Mouse (Mus musculus): Measurements from ENCODE around the gene Npat.

Npat gene

DNA sequence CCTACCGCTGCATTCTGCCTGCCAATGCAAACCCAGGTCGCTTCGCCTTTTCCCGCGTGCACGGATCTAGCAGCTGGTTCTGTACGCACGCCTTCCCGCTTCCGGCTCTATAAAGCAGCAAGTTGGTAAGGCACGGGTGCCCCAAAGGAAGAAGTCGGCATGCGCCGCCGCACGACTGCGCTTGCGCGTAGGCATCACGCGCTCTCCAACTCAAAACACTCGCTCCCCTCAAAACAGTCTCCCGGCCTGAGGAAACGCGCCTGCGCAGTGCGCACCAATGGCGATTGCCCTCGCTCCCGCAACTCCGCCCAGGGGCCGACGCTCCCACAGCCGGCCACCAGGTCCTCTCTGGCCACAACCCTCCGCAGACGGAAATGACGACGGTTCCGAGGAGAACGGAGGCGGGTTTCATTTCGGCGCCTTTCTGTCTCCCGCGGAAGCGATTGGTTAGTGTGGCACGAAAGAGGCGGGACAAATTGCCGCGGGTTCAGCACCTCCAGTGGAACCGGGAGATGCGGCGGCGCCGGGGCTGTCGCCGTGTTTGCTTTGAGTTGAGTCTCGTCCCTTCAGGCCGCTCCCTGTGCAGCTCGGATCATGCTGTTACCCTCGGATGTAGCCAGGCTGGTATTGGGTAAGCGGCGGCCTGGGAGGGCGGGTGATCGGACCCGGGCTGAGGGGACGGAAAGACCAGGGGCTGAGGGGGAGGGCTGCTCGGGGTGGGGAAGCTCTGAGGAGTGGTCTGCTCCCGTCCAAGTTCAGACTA, at the start of gene Npat, which contains the start of gene Atm:
Gene Npat, plus strand, starts transcription at position 490 of the 763 bp plus-strand sequence.
Gene Atm, minus strand, starts transcription at position 183 of the 763 bp plus-strand sequence.
- in situ Hi-C loops (cut with MboI, MseI) = loop anchor here (25.0 kb wide), 1 partner anchor 1474 kb away; no protein-coding TSS in a partner anchor

DNA sequence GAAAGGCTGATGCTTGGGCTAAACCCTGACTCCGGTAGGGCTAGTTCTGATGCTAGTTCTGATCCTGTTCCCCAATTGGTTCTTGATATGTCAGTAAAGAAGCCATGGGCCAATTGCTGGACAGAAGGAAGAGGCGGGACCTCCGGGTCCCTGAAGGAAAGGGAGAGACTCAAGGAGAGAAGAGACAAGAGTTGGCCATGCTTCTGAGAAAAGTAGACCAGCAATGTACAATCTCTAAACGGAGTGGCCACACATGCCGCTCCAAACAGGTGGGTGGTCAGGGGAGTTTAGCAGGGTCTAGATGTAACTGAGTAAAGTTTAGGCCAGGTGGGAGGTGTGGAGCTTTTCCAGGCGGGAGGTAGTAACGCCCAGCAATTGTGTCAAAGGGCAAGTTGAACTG, 28.8 kb upstream of the Npat start:
- in situ Hi-C loops (cut with MboI, MseI) = no loop called here

DNA sequence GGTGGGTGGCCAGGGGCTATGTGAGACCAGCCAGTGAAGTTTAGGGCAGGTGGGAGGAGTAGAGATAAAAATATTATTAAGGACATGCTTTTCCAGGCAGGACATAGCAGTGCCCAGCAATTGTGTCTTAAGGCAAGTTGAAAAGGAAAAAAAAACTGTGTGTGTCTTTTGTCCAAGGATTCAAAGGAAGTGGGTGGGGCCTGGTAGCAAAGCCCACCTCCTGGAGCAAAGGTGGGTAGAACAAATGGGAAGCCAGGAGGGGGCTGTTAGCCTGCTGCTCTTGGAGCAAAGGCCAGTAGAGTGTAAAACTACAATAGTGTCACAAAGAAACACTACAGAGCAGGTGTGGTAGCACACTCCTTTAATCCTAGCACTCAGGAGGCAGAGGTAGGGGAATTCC, 22.8 kb upstream of the Npat start:
- in situ Hi-C loops (cut with MboI, MseI) = no loop called here

DNA sequence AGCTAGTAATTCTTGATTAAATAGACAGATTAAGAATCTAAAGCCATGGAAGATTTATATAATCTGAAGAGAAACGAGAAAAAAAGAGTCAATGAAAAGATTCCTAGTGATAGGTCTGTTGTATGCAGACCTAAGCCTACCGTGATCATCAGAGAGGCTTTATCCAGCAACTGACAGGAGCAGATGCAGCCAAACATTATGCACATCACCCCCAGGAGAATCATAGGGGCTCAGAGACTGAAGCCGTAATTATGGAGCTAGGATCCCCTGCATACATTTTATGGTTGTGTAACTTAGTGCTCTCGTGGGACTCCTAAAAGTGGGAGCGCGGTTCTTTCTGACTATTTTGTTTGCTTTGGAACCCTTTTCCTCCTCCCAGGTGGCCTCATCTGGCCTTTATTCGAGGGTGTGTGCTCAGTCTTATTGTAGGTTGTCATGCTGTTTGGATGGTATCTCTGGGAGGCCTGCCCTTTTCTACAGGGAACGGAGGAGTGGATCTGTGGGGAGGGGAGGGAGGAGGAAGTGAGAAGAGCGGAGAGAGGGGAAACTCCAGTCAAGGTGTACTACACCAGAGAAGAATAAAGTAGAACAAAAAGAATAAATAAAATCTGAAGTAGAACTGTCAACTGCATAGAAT, 19.4 kb upstream of the Npat start:
- in situ Hi-C loops (cut with MboI, MseI) = no loop called here

DNA sequence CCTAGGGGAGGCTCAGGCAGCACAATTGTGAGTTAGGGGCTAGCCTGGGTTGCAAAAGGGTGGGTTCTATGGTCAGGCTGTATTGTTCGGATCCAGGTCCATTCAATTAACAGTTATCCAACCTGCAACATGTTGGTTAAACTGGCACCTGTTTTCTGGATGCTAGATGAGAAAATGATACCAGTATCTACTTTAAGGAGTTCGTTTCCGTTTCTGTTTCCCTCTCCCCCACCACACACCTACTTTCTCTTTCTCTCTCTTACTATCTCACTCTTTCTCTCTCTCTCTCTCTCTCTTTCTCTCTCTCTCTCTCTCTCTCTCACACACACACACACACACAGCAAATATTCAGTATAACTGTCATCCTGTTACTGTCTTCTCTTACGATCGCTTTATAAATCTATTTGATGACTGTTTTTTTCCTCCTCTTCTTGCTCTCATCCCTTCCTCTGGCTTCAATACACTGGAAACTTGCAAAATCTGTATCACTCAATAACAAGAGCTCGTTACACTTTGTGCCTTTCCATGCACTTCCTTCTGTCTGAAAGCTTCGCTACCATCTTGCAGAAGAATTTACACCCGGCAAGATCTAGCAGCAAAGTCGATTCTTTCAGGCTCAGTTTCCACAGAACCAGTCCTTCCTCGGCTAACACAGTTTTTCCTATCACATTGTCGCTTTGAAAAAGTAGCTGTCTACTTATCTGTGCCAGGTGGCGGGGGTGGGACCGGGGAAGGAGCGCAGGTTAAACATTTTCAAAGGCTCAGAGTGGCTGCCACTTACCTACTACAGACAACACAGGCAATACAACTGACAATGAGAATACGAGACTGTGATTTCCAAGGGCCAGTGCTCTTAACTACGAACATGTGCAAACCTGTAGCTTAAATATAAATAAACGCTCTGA, 1.2 kb upstream of the Npat start:
- in situ Hi-C loops (cut with MboI, MseI) = loop anchor here (25.0 kb wide), 1 partner anchor 1473 kb away; no protein-coding TSS in a partner anchor

DNA sequence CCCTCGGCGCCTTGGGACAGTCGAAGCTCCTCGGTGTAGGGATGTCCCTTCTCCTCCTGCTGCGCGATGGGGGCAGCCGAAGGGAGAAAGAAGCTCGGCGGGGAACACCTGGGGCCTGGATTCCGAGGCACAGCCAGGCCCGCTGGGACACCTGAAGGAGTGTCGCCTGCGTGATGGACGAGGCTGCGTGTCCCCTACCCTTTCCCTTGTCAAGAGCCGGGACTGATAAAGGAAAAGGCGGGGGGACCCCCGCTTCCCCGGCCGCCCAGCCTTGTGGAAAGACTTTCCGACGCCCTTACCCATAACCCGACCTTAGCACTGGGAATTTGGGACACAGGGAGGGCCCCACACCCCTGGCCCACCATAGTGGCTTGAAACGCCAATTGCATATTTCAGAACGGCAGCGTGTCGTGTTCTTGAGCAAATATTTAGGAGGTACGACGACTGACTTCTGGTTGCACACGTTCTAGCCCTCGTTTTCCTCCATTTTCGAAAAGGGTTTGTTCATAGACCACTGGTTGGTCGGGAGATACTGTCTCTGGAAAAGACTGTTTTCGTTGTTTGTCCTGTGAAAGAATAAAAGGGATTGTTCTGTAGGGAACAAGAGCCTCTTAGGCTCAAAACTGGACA, 604 bp downstream of the Npat start:
- in situ Hi-C loops (cut with MboI, MseI) = loop anchor here (25.0 kb wide), 1 partner anchor 1475 kb away; no protein-coding TSS in a partner anchor

DNA sequence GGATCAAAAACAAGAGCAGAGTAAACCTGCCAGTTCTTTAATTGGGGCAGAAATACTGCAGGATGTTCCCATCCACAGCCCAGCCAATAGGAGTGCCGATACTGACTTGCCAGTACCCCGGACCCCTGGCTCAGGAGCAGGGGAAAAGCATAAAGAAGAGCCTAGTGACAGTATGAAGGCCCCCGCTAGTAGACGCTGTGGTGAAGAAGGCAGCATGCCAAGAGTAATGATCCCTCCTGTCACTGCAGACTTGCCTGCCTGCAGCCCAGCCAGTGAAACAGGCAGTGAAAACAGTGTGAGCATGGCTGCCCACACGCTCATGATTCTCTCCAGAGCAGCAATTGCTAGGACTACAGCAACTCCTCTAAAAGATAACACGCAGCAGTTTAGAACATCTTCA, 33.8 kb downstream of the Npat start:
- in situ Hi-C loops (cut with MboI, MseI) = no loop called here

DNA sequence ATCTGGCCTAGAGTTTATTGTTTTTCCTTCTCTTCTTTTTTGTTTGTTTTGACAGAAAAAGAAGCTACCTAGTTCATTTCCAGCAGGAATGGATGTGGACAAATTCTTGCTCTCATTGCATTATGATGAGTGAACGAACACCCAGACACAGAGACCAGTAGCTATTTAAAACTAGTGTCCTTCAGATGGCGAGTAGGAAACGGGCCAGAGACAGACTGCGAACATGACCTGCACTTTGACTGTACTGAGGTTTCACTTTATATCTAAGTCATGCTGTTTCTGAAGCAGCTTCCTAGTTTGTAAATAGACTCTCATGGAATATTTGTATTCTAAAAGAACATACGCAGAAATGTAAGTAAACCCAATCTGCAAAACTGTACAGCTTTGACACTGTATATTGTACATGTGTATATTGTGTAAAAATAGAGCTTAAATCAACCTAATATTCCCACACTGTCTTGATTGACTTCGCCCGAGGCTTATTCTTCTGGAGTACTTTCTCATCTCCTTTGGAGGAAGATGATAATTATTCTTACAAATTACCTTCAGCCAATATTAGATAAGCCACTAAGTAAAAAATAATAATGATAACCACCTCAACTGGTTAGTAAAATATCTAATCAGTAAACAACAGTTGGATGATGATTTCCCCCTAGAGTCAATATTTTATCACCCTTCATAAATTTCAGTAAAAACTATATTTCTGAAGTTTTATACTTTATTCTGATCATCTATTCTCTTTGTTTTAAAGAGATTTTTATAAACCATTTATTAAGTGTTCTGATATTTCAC, 35.9 kb downstream of the Npat start:
- in situ Hi-C loops (cut with MboI, MseI) = no loop called here

DNA sequence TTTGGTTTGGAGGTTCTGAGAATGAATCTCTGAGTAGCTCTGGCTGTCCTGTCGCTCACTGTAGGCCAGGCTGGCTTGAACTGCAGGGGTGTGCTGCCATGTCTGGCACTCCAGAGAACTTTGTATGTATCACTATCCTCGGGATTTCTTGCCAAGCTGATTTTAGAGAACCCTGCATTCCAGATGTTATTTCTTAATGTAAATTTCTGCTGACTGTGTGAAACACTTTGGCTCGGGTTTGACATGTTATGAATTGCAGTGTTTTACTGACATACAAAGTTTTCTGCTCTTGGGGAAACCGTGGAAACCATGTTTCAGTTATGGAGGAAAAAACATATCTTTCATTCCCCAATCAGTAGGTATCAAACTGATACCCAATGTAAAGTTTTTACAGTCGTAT, 38.9 kb downstream of the Npat start:
- in situ Hi-C loops (cut with MboI, MseI) = no loop called here

DNA sequence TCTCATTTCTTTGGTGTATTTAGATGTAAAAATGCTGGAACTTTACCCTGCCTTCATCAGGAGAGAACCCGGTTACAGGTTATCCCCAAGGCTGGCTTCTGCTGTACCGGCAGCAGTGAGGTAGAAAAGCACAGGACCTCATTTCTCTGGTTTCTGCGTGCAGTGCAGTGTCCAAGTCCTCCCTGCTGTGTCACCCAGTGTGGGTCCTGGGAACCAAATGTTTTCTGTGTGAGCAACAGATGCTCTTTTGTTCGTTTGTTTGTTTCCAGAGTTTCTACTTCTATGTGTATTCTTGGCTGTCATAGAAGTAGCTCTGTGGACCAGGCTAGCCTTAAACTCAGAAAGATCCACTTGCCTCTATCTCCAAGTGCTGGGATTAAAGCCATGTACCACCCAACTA, 45.0 kb downstream of the Npat start:
- in situ Hi-C loops (cut with MboI, MseI) = no loop called here

DNA sequence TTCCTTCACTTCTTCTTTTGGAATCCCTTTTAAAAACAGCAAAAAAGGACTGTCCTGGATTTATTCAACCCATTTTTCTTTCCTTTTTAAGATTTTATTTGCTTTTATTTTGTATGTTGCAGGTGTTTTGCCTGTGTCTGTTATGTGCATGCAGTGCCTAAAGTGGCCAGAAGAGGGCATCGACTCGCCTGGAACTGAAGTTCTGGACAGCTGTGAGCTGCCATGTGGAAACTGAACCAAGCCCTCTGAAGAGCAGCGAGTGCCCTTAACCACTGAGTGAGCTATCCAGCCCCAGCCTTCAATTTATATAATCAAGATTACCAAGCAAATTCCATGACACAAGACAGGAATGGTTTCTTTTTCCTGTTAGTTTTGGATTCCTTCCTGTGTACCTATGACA, 57.9 kb downstream of the Npat start:
- in situ Hi-C loops (cut with MboI, MseI) = loop anchor here (10.0 kb wide), 1 partner anchor 70 kb away; no protein-coding TSS in a partner anchor

DNA sequence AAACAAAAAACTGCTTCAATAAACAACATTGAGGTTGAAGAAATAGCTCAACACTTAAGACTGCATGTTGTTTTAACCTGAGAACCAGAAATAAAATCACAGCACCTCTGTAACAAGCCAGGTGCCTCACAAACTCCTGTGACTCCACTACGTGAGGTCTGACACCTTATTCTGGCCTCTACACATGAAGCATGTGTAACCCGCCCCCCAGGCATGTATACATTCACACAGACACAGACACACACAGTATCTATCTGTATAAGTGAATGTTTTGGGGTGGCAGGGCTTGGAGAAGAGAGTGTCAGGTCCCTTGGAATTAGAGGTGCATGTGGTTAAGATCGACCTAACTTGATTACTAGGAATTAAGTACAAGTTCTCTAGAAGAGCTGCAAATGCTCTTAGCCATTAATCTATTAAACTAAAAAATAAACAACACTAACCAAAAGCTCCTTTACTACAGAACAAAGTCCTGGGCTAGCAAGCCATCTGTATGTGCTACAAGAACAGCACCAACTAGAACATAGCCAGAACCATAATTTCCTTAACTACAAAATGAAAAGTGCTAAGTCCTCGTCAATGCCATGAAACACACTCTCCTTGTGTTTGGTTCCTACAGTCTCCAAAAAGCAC, 60.2 kb downstream of the Npat start:
- in situ Hi-C loops (cut with MboI, MseI) = loop anchor here (10.0 kb wide), 1 partner anchor 68 kb away; no protein-coding TSS in a partner anchor

DNA sequence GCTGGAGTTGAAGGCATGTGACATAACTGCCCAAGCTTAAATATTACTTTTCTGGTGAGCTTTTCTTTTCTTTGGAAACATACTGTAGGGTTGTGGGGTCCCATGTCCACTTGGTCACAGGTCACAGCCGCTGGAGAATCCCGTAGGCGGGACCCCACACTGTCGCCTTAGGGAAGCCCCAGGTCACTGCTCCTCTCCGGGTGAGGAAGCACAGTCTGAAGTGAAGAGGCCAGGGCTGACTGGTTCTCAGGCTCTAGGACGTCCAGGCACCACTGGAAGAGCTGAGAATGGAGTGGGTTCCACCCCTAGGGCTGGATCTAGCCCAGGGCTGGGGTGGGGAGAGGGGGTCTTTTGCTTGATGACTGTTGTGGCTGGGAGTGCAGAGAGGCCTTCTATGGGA, 61.8 kb downstream of the Npat start:
- in situ Hi-C loops (cut with MboI, MseI) = loop anchor here (10.0 kb wide), 1 partner anchor 66 kb away; no protein-coding TSS in a partner anchor

DNA sequence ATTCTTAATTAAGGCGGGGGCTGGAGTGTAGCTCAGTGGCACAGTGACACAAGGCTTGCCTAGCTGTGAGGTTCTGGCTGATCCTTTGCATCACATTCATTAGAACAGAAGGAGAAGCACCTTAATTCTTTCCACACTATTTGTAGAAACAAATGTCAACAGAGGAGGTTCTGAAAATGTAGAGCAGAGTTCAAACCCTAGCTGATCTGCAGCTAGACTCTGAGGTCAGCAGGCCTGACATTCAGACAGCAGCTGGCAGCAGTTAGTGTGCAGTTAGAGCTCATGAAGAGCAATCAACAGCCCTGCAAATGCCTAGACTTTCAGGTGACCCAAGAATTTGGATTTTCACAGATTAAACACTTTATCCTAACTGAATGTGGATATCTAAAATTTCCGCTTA, 64.7 kb downstream of the Npat start:
- in situ Hi-C loops (cut with MboI, MseI) = no loop called here

DNA sequence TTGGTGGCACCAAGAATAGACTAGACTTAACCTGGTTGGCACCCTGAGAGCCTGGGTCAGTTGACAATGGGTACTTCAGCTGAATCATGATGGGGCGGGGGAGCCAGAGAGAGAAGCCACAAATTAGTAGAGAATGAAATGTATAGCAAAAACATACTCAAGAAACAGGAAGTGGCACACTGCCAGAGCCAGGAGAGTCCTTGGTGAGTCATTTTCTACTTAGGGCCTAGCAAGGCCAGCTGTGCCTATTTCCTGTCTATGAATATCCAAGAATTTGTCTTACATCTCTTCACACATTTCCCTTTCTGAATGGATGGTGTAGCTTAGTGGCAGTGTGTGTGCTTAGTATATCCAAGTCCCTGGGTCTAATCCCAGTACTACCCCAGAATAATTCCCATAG, 66.5 kb downstream of the Npat start:
- in situ Hi-C loops (cut with MboI, MseI) = no loop called here

DNA sequence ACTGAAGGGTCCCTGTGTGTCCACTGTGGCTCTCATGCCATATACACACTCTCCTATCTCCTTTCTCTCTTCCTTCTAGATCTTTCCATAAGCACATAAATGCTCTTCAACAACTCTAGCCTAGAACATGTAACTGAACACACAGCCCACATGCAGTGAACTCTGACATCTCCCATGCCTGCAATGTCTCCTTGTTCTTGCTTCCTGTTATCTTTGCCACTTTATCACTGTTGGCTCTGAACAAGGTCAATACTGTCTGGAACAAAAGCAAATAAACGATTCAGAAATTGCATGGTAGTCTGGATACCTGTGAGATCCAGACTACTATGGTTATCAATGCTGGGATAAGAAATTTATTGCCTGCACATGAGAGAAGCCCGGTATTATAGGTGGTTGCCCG, 67.0 kb downstream of the Npat start:
- in situ Hi-C loops (cut with MboI, MseI) = no loop called here

DNA sequence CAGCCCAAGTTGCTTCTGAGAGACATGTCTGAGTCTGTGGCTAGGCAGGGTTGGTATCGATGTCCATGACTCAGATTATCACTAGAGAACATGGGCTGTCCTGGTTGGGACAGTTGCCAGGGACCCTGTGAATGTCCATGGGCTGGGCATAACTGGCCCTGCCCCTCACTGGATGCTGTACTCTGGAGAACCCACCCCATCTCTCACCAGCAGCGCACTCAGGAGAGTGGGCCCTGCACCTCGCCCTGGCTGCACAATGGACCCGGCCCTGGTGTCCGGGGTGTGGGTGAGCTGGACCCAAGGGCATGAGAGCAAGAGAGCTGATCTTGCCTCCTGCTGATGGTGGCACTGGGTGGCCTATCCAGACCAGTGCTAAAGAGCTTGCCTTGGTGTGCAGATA, 68.1 kb downstream of the Npat start:
- in situ Hi-C loops (cut with MboI, MseI) = no loop called here

DNA sequence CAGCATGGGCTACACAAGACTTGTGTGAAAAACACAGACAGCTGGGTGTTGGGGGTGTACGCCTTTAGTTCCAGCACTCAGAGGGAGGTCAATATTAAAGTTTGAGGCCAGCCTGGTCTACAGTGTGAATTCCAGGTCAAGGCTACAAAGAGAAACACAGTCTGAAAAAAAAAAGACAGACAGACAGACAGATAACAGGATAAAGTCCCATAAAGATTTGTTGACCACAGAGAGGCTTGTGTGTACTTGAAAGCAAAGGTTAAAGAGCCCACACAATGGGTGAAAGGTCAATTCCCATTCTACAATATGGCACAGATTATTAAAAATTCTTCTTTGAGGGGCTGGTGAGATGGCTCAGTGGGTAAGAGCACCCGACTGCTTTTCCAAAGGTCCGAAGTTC, 70.3 kb downstream of the Npat start:
- in situ Hi-C loops (cut with MboI, MseI) = no loop called here

DNA sequence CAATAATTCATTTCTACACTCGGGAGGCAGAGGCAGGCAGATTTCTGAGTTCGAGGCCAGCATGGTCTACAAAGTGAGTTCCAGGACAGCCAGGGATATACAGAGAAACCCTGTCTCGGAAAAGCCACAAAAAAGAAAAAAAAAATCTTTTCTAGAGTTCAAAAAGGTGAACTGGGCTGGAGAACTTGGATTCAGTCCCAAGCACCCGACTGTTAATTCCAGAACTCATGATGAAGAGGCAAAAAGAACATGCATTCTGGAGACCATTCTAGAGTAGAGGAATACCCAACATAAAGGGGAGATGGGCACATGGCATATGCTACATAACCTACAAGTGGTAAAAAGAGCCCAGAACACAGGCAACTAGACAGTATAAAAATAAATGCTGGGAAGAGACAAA, 71.0 kb downstream of the Npat start:
- in situ Hi-C loops (cut with MboI, MseI) = no loop called here

DNA sequence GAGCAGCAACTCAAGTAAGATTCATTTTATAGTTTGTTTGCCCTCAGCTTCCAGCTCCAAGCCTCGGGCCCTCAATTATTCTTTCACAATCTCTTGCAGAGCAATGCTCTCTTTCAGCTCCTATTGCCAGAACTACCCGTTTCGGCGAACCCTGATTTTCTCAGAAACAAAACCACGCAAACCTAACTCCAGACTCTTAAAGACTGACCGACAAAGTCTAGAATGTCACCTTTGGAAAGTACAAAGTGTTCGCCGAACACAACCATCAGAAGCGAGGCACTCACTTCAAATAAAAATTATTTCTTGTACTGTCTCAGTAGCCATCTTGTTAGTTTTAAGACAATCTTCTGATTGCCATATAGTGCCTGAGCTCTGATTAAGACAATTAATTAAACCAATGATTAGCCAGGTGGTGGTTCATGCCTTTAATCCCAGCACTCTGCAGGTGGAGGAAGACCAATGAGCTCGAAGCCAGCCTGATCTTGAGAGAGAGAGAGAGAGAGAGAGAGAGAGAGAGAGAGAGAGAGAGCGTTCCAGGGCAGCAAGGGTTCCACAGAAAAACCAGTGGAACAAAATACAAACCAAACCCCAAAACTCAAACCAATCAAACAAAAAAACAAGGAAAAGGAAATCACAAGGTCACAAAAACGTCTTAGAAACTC, 72.6 kb downstream of the Npat start:
- in situ Hi-C loops (cut with MboI, MseI) = no loop called here
